Mouse (Mus musculus) induced T-regulatory cell, adult 2 months (primary cell): ENCODE results near the gene Akt1s1.

Experiments
- DNase-seq: peaks from one replicate; pipeline ENCODE4 v3.0.0-alpha.2; 2012; ENCODE audit warnings: low read depth

Akt1s1 gene

DNA sequence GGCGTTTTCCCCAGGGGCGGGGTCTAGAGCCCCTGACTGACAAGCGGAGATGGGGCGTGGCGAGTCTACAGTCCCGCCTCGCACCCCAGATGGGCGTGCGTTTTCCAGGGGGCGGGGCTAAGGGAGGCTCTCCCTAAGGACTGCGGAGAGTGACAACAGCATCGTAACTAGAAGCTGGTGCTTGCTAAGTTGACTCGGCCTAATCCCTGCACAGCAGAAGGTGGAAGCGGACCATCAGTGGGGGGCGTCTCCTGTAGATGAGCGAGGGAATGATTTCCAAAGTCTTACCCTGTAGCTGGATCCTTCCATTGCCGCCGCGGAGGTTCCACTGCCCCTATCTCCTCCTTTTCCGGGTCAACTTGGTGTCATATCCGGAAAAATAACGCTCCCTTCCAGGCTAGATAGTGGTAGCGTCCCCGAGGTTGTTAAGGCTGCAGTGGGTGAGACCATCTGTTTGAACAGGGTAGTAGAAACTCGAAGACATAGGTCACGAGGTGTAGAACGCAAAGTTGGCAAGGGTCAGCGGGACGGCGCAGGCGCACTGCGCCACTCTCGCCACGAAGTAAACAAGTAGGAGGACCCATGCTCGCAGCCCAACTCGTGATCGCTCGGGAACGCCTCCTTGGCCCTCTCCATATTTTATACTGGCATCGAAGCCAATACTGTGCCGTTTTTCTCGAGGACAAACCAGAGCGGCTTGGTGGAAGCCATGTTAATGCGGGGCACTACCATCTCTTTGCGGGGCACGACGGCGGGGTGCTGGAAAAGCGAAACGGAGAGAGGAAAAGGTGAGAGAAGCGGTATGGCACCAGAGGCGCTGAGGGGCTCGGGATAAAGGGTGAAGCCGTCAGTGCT lies at the start of gene Akt1s1, which contains the start of gene Tbc1d17:
Gene Akt1s1, plus strand, starts transcription at position 431 of the 855 bp plus-strand sequence.
Gene Tbc1d17, minus strand, starts transcription at position 519 of the 855 bp plus-strand sequence.
- DNase-seq: peak; percentile 100

- DNase-seq: no peak
Measured at GRCm38 (mm10) chr7:44808927-44809326, 39.9 kb upstream of the Akt1s1 start.

GRCm38 (mm10) chr7:44809466-44809865 lies 39.3 kb upstream of the Akt1s1 start:
- no peak for DNase-seq

GRCm38 (mm10) chr7:44810365-44810764 lies 38.4 kb upstream of the Akt1s1 start:
- no peak for DNase-seq

- no peak for DNase-seq
Measured at GRCm38 (mm10) chr7:44810819-44811557, 37.8 kb upstream of the Akt1s1 start.

GRCm38 (mm10) chr7:44812651-44813325 lies 36.0 kb upstream of the Akt1s1 start:
- DNase-seq: no peak

- DNase-seq: no peak
Measured at GRCm38 (mm10) chr7:44813985-44814384, 34.8 kb upstream of the Akt1s1 start.

GRCm38 (mm10) chr7:44814423-44814822 lies 34.4 kb upstream of the Akt1s1 start:
- DNase-seq: no peak

- DNase-seq: peak; percentile 14
Measured at GRCm38 (mm10) chr7:44814952-44815553, 33.7 kb upstream of the Akt1s1 start.

DNA sequence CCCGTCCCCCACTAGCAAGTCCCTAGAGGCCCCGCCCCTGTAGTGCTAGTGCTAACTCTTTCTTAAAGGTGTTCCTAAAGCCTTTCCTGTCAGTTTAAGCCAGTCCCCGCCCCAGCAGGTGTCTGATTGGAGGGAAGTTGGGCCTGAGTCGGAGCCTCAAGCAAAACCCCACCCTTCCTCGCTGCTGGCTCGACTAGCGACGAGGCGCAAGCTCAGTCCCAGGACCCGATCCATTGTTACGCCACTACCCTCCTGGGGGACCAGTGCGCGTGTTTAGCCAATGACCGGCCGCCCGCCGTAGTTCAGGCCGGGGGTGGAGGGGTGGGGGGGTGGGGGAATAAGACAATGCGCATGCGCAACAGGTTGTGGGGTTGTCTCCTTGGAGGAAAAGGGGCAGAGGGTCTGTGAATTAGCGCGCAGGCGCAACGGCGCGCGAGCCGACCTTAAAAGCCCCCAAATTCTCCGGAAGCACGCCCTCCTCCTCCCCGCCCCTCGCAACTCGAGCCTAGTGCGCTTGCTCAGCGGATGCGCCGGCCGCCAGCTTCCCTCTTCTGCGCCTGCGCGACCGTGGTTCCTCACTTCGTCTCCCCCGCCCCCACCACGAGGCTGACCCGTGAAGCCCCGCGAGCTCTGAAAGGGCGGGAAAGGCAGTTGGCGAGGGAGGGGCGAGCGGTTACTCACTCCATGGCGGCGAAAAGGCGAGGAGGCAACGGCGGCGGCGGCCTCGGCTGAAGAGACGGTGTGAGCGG lies 32.9 kb upstream of the Akt1s1 start, which contains the start of the genes Nup62 and Il4i1:
Gene Nup62, plus strand, starts transcription at position 368 of the 749 bp plus-strand sequence.
Gene Il4i1, plus strand, starts transcription at position 667 of the 749 bp plus-strand sequence.
- peak; percentile 99 for DNase-seq

DNA sequence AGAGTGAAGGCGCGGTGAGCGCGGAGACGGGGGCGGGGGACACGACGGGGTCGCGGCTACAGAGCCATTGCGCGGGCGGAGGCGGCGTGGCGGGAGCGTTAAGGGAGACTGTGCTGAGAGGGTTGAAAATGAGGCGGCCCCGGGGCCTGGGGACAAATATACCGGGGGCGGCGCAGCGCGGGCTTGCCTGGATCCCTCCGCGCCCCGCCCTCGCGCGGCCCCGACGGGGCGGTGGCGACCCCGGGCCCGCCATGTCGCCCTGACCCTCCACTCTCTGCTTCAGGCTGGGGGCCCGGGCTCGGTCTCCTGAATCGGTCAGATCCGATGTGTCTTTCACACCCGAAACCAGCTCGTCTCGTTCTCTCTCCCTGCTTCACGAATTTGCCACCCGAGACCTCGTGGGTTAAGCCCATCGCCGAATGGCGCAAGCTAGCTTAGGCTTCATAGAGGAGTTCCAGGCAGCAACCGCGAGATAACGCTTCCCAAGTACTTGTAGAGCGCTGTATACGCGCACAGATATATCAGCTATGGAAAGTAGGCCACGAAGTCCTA lies 32.2 kb upstream of the Akt1s1 start, which contains the start of gene Atf5:
Gene Atf5, minus strand, starts transcription at position 189 of the 552 bp plus-strand sequence.
- DNase-seq: no peak

- DNase-seq: no peak
Measured at GRCm38 (mm10) chr7:44817441-44817840, 31.4 kb upstream of the Akt1s1 start.

GRCm38 (mm10) chr7:44818164-44818563 lies 30.6 kb upstream of the Akt1s1 start:
- DNase-seq: no peak

GRCm38 (mm10) chr7:44818751-44819235 lies 30.0 kb upstream of the Akt1s1 start:
- no peak for DNase-seq

GRCm38 (mm10) chr7:44819391-44819790 lies 29.4 kb upstream of the Akt1s1 start:
- no peak for DNase-seq

DNA sequence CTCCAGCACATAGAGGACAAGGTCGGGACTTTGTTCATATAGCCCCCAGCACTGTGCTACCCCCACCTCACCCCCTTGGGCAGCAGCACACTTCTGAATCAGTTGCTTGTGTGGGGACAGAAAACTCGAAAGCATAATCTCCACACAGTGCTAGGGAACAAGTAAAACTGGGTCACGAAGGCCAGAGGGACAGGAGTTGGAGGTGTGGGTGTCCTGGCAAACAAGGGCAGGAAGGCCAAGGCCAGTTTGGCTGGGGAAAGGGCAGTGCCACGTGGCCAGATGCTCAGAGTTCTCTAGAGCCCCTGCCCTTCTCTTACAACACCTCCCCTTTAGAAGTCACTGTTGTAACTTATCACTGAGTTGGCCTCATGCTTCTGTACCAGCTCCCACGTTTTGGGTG lies 28.9 kb upstream of the Akt1s1 start:
- DNase-seq: no peak

GRCm38 (mm10) chr7:44820525-44820924 lies 28.3 kb upstream of the Akt1s1 start:
- DNase-seq: no peak

GRCm38 (mm10) chr7:44821666-44822448 lies 26.9 kb upstream of the Akt1s1 start:
- DNase-seq: no peak

DNA sequence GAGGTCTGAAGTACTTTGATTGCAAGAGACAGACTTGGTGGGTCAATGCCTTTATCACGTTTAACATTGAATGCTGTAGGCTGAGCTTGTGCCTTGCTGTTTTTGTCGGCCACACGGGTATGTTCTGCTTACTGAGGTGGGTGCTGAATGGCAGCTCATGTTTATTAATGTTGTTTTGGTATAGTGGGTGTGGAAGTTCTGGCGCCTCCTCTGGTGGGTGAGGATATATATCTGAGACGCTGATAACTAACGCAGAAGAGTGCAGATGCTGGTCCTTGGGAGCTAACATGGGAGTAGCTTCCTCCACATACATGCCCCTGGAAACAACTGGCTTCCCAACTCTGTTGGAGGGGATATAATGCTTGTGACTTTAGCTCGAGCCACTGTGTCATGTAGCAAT lies 25.4 kb upstream of the Akt1s1 start:
- peak; percentile 68 for DNase-seq

DNA sequence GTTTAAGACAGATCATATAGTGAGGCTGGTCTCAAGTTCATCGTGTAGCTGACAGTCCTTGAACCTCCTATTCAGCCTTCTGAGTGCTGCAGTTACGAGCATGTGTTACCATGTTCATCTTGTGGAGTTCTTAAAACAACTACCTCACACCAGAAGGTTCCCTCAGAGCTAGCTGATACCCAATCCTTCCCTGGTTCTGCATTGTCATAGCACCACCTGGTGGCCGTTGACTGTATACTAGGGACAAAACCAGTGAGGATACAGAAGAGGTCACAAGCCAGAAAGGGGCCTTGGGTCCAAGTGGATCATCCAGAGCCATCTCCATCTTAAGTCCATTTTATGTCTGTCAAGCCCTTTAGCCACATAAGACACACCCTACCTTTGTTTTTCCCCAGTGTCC lies 23.9 kb upstream of the Akt1s1 start:
- DNase-seq: peak; percentile 92
